Mouse (Mus musculus): ENCODE results near the gene Nfia.

DNA sequence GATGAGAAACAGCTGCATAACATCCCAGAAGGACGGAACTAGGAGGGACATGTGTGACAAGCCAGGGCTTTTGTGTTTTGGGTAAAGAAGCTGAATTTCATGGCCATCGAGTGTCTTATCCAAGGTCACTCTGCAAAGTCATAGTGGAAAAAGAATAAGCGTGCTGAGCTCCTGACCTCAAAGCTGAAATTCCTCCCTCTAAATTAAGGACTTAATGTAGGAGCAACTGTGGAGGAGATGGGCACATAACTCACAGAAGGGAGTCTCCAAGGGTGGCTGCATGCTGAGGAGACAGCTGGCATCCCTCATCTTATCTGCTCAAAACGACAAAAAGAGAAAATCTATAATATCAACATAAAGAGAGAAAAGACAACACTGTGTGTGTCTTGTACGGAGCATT, 28.6 kb upstream of the Nfia start:
- TF ChIP-seq CTCF (IDR thresholded peaks at IDR 0.05; ENCODE audit: insufficient read depth, low read depth, low read length), result no peak
- no peak for TF ChIP-seq POLR2A (IDR thresholded peaks at IDR 0.05; ENCODE audit: insufficient read depth, low read depth, low read length)
